Mouse (Mus musculus): ENCODE measurements around the gene Pard3.
A peak's percentile ranks its signal among the peaks of the same experiment; 100 is the strongest.

DNA sequence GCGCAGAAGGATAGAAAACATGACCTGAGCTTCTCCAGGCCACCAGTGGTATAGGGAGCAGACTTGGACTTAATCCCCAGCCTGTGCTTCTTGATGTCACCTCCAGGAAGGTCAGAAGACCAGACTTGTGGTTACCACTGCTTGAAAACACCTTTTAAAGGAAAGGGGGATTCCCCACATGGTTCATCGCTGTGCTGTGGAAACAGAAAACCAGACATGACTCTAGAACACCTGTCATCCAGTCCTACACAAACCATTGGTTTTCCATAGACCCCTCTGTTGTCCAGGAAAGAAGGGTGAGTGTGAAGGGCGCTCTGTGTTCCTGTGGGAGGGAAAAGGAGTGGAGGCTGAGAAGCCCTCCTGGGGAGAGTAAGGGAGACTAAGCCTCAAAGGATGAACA is 591.9 kb downstream of the Pard3 start:
- TF ChIP-seq ELF1 (IDR thresholded peaks at IDR 0.05; ENCODE audit: low read depth, low read length), result no peak
- no peak for TF ChIP-seq ZMIZ1 (IDR thresholded peaks at IDR 0.05; ENCODE audit: low read depth, low read length)
- no peak for TF ChIP-seq GABPA (IDR thresholded peaks at IDR 0.05; ENCODE audit: insufficient replicate concordance, low read depth, low read length)
- no peak for TF ChIP-seq CTCF (conservative IDR thresholded peaks at IDR 0.05 in 1 of 2, IDR thresholded peaks at IDR 0.05 in 1 of 2; ENCODE audit: low read depth in 2 of 2, low read length in 2 of 2)
- no peak for TF ChIP-seq JUND (conservative IDR thresholded peaks at IDR 0.05; ENCODE audit: low read depth, low read length)
- TF ChIP-seq USF1 (IDR thresholded peaks at IDR 0.05; ENCODE audit: low read depth, low read length), result no peak
- TF ChIP-seq POLR2A (IDR thresholded peaks at IDR 0.05; ENCODE audit: low read depth, low read length), result no peak
- TF ChIP-seq ETS1 (conservative IDR thresholded peaks at IDR 0.05; ENCODE audit: low read depth, low read length), result peak; percentile 36; the same call in 1 of the 2 replicates
- no peak; the same call in 1 of the 2 replicates for TF ChIP-seq MEF2A (IDR thresholded peaks at IDR 0.05; ENCODE audit: borderline replicate concordance, low read depth, low read length)
- TF ChIP-seq ZNF384 (IDR thresholded peaks at IDR 0.05; ENCODE audit: low read depth, low read length), result no peak
